Mouse (Mus musculus): ENCODE results near the gene Tmco4. TPM values are rescaled to one million over a fixed set of nuclear protein-coding genes. Genes with fewer than 3 reads are reported as not detected.

Gene Tmco4
- polyA plus RNA-seq, 1 experiment: 15.1 TPM

DNA sequence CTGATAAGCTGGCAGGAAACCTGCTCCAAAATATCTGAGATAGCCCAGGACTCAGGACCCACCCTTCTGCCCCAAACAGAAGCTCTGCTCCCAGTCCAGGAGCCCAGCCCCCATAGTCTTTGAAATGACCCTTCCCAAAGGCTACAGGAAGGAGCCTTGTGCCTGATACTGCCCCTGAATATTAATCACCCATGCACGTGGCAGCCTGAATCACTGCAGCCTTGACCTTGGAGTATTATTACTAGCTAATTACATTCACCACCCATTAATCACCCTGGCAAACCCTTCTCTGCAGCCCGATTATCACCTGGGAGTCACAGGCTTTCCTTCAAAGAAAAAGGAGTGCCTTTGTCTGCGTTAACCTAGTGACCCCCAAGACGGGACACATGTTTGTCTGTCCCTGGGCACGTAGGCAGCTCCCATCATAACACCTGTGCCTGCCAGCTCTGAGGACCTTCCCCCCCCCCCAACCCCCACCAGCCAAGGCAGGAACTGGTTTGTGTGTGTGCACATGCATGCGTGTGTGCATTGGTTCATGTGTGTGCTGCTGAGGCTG lies 35.4 kb downstream of the Tmco4 start:
- WGBS: 34% methylated on average over 6 of the region's 6 CpGs
- peak; percentile 7 for DNase-seq
- Histone ChIP-seq H3K4me3 (replicated peaks; ENCODE audit: extremely low read depth, low read depth, low read length) (no peak overlapping the region), H3K4me1 (ENCODE audit: control insufficient read depth, insufficient read depth, low read length) (no peaks in the 10 kb centered on the region; the same call in 1 of the 2 replicates)
- TF ChIP-seq POLR2A (IDR thresholded peaks at IDR 0.05; ENCODE audit: borderline replicate concordance, extremely low read depth, low read depth, low read length) (no peak), CTCF (IDR thresholded peaks at IDR 0.05; ENCODE audit: insufficient read depth, low read length) (no peak)

DNA sequence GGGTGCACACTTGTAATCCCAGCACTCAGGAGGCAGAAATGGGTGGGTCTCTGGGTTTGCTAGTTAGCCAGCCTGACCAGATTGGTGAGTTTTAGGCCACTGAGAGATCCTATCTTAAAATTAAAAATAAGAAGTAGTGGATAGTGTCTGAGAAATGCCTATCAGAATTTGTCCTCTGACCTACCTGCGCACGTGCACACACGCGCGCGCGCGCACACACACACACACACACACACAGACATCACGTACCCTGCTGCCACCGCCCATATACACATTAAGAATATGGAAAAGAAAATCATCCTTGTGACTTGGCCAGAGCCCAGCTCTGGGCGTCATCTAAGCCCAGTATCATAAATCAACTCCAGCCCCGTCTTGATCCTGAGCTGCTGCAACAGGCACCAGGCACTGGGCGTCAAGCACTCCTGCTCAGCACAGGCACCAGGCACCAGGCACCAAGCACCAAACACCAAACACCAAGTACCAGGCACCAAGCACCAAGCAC lies 38.6 kb downstream of the Tmco4 start:
- H3K4me3 ChIP-seq (replicated peaks; ENCODE audit: extremely low read depth, low read depth, low read length): no peak overlapping the region
- 89% methylated on average over 13 of the region's 13 CpGs for WGBS
- no peak for TF ChIP-seq POLR2A (IDR thresholded peaks at IDR 0.05; ENCODE audit: borderline replicate concordance, extremely low read depth, low read depth, low read length)
- TF ChIP-seq CTCF (IDR thresholded peaks at IDR 0.05; ENCODE audit: insufficient read depth, low read length): no peak

DNA sequence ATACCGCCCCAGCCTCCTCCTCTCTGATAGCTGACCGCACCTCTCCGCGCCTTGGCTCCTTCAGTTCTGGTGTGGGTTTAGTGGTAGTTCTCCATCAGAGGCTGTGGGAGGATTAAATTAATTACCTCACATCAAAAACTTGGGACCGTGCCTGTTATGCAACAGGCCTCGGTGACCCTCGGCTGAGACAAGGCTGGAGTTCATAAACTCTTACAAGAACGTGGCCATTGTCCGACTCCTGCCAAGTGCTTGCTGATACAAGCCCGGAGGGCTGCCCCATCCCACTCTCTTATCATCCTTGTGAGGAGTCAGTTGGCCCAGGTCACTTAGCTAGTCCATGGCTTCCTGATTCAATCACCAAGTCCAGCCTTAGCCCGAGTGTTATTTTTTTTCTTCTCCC lies 40.6 kb downstream of the Tmco4 start:
- no peak overlapping the region for H3K4me3 ChIP-seq (replicated peaks; ENCODE audit: extremely low read depth, low read depth, low read length)
- no peak for TF ChIP-seq POLR2A (IDR thresholded peaks at IDR 0.05; ENCODE audit: borderline replicate concordance, extremely low read depth, low read depth, low read length)
- TF ChIP-seq CTCF (IDR thresholded peaks at IDR 0.05; ENCODE audit: insufficient read depth, low read length): no peak
- DNase-seq: no peak
- 71% methylated on average over 11 of the region's 11 CpGs for WGBS
- H3K4me1 ChIP-seq (ENCODE audit: control insufficient read depth, insufficient read depth, low read length): no peaks in the 10 kb centered on the region

More for the DNA sequence above, 38.6 kb downstream of the Tmco4 start:
- DNase-seq: no peak
- no peaks in the 10 kb centered on the region; the same call in 1 of the 2 replicates for H3K4me1 ChIP-seq (ENCODE audit: control insufficient read depth, insufficient read depth, low read length)

DNA sequence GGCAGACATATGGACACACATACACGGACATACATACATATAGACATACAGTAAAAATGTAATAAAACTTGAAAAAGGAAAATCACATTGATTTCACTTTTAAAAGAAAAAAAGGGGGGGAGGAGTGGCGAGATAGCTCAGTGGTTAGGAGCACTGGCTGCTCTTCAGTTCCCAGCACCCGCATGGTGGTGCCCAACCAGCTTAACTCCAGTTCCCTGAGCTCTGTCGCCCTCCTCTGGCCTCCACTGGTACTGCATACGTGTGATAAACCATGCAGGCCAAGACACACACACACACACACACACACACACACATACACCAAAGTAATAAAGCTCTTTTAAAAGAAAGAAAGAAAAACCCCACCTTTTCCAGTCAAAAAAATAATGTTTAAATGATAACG lies 42.1 kb downstream of the Tmco4 start:
- WGBS: 84% methylated on average over 6 of the region's 6 CpGs
- no peak for TF ChIP-seq POLR2A (IDR thresholded peaks at IDR 0.05; ENCODE audit: borderline replicate concordance, extremely low read depth, low read depth, low read length)
- TF ChIP-seq CTCF (IDR thresholded peaks at IDR 0.05; ENCODE audit: insufficient read depth, low read length): peak; percentile 47; the same call in 1 of the 2 replicates
- DNase-seq: no peak
- H3K4me1 ChIP-seq (ENCODE audit: control insufficient read depth, insufficient read depth, low read length): no peaks in the 10 kb centered on the region
- H3K4me3 ChIP-seq (replicated peaks; ENCODE audit: extremely low read depth, low read depth, low read length): no peak overlapping the region

DNA sequence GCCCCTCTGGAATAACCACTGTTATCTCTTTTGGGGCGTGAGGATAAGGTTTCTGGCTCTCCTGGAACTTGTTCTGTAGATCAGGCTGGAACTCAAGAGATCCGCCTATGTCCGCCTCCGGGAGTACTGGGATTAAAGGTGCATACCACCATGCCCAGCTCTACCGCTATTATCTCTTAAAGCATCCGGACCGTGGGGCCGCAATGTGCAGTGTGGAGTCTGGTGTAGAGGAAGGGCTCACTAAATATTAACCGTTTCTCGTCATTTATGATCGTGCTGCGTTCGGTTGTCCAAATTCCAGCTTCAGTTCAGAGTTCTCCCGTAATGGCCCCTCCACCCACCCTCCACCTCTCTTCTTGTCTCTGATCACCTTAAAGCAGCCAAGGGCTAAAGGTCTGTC lies 45.7 kb downstream of the Tmco4 start:
- WGBS: 83% methylated on average over 14 of the region's 14 CpGs
- Histone ChIP-seq H3K4me1 (ENCODE audit: control insufficient read depth, insufficient read depth, low read length) (no peaks in the 10 kb centered on the region), H3K4me3 (replicated peaks; ENCODE audit: extremely low read depth, low read depth, low read length) (no peak overlapping the region)
- no peak for TF ChIP-seq CTCF (IDR thresholded peaks at IDR 0.05; ENCODE audit: insufficient read depth, low read length)
- TF ChIP-seq POLR2A (IDR thresholded peaks at IDR 0.05; ENCODE audit: borderline replicate concordance, extremely low read depth, low read depth, low read length): no peak
- DNase-seq: no peak

DNA sequence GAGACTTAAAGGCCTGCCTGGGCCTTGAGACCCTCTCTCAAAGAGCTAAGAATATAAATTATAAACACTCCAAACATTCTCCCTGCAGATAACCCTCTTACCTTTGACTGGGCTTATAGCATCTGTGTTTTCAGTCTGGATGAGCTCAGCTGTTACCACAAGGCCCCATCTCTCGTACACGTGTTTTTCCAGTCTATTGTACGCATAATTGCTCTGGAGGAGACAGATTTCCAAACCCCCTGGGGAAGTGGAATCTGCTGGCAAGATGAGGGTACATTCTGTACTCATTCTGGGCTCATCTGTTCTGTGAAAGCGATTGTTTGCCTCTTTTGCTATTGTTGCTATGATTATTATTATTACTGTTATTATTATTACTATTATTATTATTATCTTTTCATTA lies 46.3 kb downstream of the Tmco4 start:
- Histone ChIP-seq H3K4me3 (replicated peaks; ENCODE audit: extremely low read depth, low read depth, low read length) (no peak overlapping the region), H3K4me1 (ENCODE audit: control insufficient read depth, insufficient read depth, low read length) (no peaks in the 10 kb centered on the region)
- no peak for TF ChIP-seq POLR2A (IDR thresholded peaks at IDR 0.05; ENCODE audit: borderline replicate concordance, extremely low read depth, low read depth, low read length)
- TF ChIP-seq CTCF (IDR thresholded peaks at IDR 0.05; ENCODE audit: insufficient read depth, low read length): no peak
- DNase-seq: no peak
- 62% methylated on average over 4 of the region's 4 CpGs for WGBS

DNA sequence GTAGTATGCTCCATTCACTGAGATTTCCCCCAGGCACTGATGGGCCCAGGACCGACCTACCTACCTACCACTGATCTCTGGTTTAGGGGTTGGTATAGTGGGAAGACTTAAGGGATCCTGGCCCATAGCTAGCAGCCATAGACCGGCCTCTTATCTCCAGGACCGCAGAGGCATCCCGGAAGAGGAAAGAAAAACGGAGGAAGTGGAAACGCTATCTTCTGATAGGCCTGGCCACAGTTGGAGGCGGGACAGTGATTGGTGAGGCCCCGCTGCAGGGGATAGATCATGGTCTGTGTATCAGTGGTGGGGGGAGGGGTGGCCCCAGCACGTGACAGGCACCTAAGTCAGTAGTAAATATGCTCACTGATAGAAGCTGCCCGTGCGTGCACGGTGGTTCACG lies 46.7 kb downstream of the Tmco4 start:
- WGBS: 57% methylated on average over 13 of the region's 13 CpGs
- no peak for DNase-seq
- TF ChIP-seq POLR2A (IDR thresholded peaks at IDR 0.05; ENCODE audit: borderline replicate concordance, extremely low read depth, low read depth, low read length): no peak
- TF ChIP-seq CTCF (IDR thresholded peaks at IDR 0.05; ENCODE audit: insufficient read depth, low read length): no peak
- H3K4me1 ChIP-seq (ENCODE audit: control insufficient read depth, insufficient read depth, low read length): no peaks in the 10 kb centered on the region
- no peak overlapping the region for H3K4me3 ChIP-seq (replicated peaks; ENCODE audit: extremely low read depth, low read depth, low read length)

DNA sequence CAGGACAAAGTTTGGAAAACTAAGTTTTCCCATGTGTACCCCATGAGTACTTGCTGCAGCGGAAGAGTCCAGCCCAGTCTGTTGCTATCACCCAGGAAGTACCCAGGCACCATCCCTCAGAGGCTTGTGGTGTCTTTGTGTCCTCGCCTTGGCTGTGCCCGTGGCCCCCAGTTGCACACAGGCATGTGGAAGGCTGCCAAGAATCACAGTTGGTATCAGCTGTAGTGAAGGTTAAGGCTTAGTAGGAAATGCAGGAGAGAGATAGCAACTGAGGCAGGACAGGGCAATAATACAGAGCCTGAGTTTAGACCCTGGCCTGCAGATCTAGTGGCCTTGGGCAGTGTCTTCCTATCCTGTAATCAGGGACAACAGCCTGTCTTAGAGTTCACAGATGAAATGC lies 47.7 kb downstream of the Tmco4 start:
- Histone ChIP-seq H3K4me1 (ENCODE audit: control insufficient read depth, insufficient read depth, low read length) (no peaks in the 10 kb centered on the region), H3K4me3 (replicated peaks; ENCODE audit: extremely low read depth, low read depth, low read length) (no peak overlapping the region)
- 76% methylated on average over 3 of the region's 3 CpGs for WGBS
- no peak for DNase-seq
- no peak for TF ChIP-seq POLR2A (IDR thresholded peaks at IDR 0.05; ENCODE audit: borderline replicate concordance, extremely low read depth, low read depth, low read length)
- TF ChIP-seq CTCF (IDR thresholded peaks at IDR 0.05; ENCODE audit: insufficient read depth, low read length): no peak

DNA sequence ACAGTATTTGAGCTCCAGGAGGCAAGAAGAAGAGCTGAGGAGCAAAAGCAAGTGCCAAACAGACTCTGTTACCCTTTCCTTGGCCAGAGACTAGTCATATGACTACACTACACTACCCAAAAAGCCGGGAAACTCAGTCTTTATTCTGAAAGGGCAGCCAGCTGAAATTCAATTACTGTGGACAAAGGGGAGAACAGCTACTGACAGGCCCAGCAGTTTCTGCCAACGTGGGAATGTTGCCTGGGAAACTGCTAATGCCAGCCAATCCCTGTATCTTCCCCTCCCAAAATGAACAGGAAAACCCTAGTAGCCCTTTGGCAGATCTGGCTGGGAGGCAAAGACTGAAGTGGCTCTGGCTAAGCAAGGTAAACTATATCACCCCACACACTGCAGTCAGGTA lies 51.7 kb downstream of the Tmco4 start:
- Histone ChIP-seq H3K4me1 (ENCODE audit: control insufficient read depth, insufficient read depth, low read length) (no peaks in the 10 kb centered on the region), H3K4me3 (replicated peaks; ENCODE audit: extremely low read depth, low read depth, low read length) (no peak overlapping the region)
- no peak for DNase-seq
- WGBS: 35% methylated on average over 2 of the region's 2 CpGs
- TF ChIP-seq POLR2A (IDR thresholded peaks at IDR 0.05; ENCODE audit: borderline replicate concordance, extremely low read depth, low read depth, low read length): no peak
- TF ChIP-seq CTCF (IDR thresholded peaks at IDR 0.05; ENCODE audit: insufficient read depth, low read length): no peak

DNA sequence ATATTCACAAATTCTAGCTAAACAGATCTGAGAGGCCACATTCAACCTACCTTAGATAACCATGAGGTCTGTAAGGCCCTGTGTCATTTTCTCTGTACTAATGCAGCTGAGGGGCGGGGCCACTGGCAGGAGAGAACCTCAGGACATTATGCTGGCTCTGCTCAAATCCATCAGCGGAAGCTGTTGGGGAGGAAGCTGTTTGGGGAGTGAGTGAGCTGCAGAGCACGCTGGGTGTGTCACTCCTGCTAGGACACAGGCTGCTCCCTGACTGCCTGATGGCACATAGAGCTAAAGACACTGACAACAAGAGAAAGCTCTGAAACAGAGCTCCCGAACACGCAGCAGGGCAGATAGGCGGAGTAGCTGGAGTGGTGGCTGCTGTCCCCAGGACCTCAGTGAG lies 58.0 kb downstream of the Tmco4 start:
- WGBS: 60% methylated on average over 6 of the region's 6 CpGs
- DNase-seq: no peak
- no peak for TF ChIP-seq POLR2A (IDR thresholded peaks at IDR 0.05; ENCODE audit: borderline replicate concordance, extremely low read depth, low read depth, low read length)
- no peak for TF ChIP-seq CTCF (IDR thresholded peaks at IDR 0.05; ENCODE audit: insufficient read depth, low read length)
- no peak overlapping the region for H3K4me3 ChIP-seq (replicated peaks; ENCODE audit: extremely low read depth, low read depth, low read length)
- H3K4me1 ChIP-seq (ENCODE audit: control insufficient read depth, insufficient read depth, low read length): no peaks in the 10 kb centered on the region
